Mouse (Mus musculus) megakaryocyte, embryonic 14.5 days (primary cell): ENCODE results near the gene Tnks1bp1.

Source experiments
- FLI1 ChIP-seq: IDR thresholded peaks from 2 replicates; pipeline ENCODE4 v1.6.1; 2012; ENCODE audit warnings: low read length, inconsistent platforms, mixed read lengths
- GATA1 ChIP-seq: IDR thresholded peaks from 3 replicates; pipeline ENCODE4 v1.6.1; 2012; ENCODE audit warnings: mixed read lengths, low read length, inconsistent platforms, borderline replicate concordance

- no peak for TF ChIP-seq GATA1
- TF ChIP-seq FLI1 = no peak
These were observed 55.4 kb downstream of the Tnks1bp1 start for GRCm38 (mm10) chr2:85103201-85103600.
